Mouse (Mus musculus): ENCODE data around the gene Usp32.

DNA sequence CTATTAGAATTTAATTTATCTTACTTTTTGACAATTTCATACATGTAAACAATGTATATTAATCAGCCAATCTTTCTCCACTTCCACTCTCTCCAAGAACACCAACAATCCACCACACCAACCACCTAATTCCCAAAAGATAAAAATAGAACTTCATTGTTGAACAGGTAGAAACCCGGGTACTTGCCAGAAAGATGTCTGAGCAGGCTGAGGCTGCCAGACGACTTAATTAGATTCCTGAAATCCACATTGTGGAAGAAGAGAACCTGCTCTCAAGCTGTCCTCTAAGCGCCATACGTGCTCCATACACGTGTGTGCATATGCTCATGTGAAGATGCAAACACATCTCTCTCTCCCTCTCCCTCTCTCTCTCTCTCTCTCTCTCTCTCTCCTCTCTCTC is 83.1 kb downstream of the Usp32 start:
- TF ChIP-seq CTCF (IDR thresholded peaks at IDR 0.05; ENCODE audit: insufficient read depth, low read depth, low read length) (no peak), POLR2A (IDR thresholded peaks at IDR 0.05; ENCODE audit: insufficient read depth, low read depth, low read length) (no peak)
